Mouse (Mus musculus) neural tube, embryonic 10.5 days (tissue): ENCODE results near the gene Pcp4l1.
A peak's percentile ranks its signal among the peaks of the same experiment; 100 is the strongest.

Experiments used
- DNase-seq: peaks from one replicate; pipeline ENCODE4 v3.0.0-alpha.2; 2017; ENCODE audit warnings: low spot score; ENCODE audit errors: extremely low spot score

Pcp4l1 gene

GRCm38 (mm10) chr1:171189046-171189445 is 7.0 kb downstream of the Pcp4l1 start:
- DNase-seq, result no peak

GRCm38 (mm10) chr1:171187851-171188700 is 8.0 kb downstream of the Pcp4l1 start:
- no peak for DNase-seq

GRCm38 (mm10) chr1:171185655-171186054 is 10.4 kb downstream of the Pcp4l1 start:
- no peak for DNase-seq

GRCm38 (mm10) chr1:171184314-171184713 is 11.8 kb downstream of the Pcp4l1 start:
- no peak for DNase-seq

GRCm38 (mm10) chr1:171183620-171184019 is 12.4 kb downstream of the Pcp4l1 start:
- DNase-seq, result no peak

GRCm38 (mm10) chr1:171183025-171183424 is 13.0 kb downstream of the Pcp4l1 start:
- no peak for DNase-seq

- DNase-seq, result no peak
Observed at GRCm38 (mm10) chr1:171179487-171180171, 16.4 kb downstream of the Pcp4l1 start.

- DNase-seq, result no peak
Observed at GRCm38 (mm10) chr1:171172779-171173178, 23.3 kb downstream of the Pcp4l1 start.

GRCm38 (mm10) chr1:171171138-171171537 is 24.9 kb downstream of the Pcp4l1 start:
- no peak for DNase-seq

GRCm38 (mm10) chr1:171169913-171170312 is 26.2 kb downstream of the Pcp4l1 start:
- no peak for DNase-seq

- no peak for DNase-seq
Observed at GRCm38 (mm10) chr1:171168906-171169305, 27.2 kb downstream of the Pcp4l1 start.

GRCm38 (mm10) chr1:171165629-171166345 is 30.3 kb downstream of the Pcp4l1 start:
- DNase-seq, result no peak

GRCm38 (mm10) chr1:171164258-171164657 is 31.8 kb downstream of the Pcp4l1 start:
- DNase-seq, result no peak

- DNase-seq, result no peak
Observed at GRCm38 (mm10) chr1:171162526-171162925, 33.5 kb downstream of the Pcp4l1 start.

- DNase-seq, result peak; percentile 16
Observed at GRCm38 (mm10) chr1:171159485-171159975, 36.5 kb downstream of the Pcp4l1 start.

GRCm38 (mm10) chr1:171157965-171158364 is 38.1 kb downstream of the Pcp4l1 start:
- DNase-seq, result no peak

GRCm38 (mm10) chr1:171156644-171157043 is 39.4 kb downstream of the Pcp4l1 start:
- DNase-seq, result no peak

- no peak for DNase-seq
Observed at GRCm38 (mm10) chr1:171151966-171152365, 44.1 kb downstream of the Pcp4l1 start.

GRCm38 (mm10) chr1:171150838-171151391 is 45.2 kb downstream of the Pcp4l1 start:
- DNase-seq, result no peak

GRCm38 (mm10) chr1:171149974-171150760 is 45.9 kb downstream of the Pcp4l1 start, which contains the start of the genes Sdhc and Mpz:
Gene Sdhc (minus strand): TSS chr1:171150603.
Gene Mpz (plus strand): TSS chr1:171150711.
- DNase-seq, result peak; percentile 94
